Mouse (Mus musculus): ENCODE measurements around the gene Pp2d1. TPM values are rescaled to one million over a fixed set of nuclear protein-coding genes. Genes with fewer than 3 reads are reported as not detected.

Gene Pp2d1
- polyA plus RNA-seq, 1 experiment from 2014 or later: 0.25 TPM

DNA sequence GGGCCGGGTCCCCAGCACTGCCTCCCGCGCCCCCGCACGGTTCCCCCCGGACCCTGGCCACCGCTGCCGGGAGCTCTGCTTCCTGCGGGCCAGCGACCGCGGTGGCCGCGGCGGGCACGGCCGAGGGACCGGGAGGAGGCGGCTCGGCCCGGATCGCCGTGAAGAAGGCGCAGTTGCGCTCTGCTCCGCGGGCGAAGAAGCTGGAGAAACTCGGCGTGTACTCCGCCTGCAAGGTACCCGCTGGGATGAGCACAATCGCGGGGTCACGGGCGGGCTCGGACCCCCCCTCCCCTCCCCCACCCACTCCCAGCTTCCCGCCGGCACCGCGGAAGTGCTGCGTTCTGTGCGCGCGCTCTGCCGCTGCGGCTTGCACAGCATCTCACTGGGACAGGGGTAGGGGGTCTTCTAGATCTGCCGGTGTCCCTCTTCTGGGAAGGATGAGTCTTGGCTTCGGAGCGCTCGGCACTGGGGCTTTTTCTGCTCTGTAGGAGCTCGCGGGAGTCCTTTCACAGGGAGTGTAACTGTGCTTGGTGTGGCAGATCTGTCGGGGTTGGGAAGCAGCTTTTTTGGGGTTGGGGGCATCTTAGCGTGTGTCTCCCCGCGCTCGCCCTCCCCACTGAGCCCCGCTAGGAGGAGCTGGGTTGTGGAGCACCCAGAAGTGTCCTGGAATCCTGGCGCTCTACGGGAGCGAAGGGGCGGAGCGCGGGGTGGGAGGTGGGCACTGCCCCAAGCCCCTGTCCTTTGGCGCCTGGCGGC is 28.3 kb upstream of the Pp2d1 start:
- ATAC-seq: peak; percentile 77
- peak overlapping the region; percentile 94 for H3K9ac ChIP-seq (replicated peaks; ENCODE audit: low read depth, low read length)
- H3K4me2 ChIP-seq (ENCODE audit: low read length): peak overlapping the region; percentile 88
- H3K4me3 ChIP-seq (replicated peaks; ENCODE audit: low read length): peak overlapping the region; percentile 91
- H3K9me3 ChIP-seq (ENCODE audit: control insufficient read depth, low read length): no peaks in the 10 kb centered on the region
- peak overlapping the region; percentile 96 for H3K27ac ChIP-seq (ENCODE audit: low read length)
- no peaks in the 10 kb centered on the region for H3K36me3 ChIP-seq (ENCODE audit: control insufficient read depth, insufficient read depth)
- WGBS: under 1% methylated on average over 40 of the region's 67 CpGs
- H3K27me3 ChIP-seq (replicated peaks; ENCODE audit: control insufficient read depth, insufficient read depth, low read length): no peaks in the 10 kb centered on the region
- H3K4me1 ChIP-seq (replicated peaks; ENCODE audit: control insufficient read depth, insufficient read depth, low read length): peaks cover 29% of the 10 kb centered on the region

DNA sequence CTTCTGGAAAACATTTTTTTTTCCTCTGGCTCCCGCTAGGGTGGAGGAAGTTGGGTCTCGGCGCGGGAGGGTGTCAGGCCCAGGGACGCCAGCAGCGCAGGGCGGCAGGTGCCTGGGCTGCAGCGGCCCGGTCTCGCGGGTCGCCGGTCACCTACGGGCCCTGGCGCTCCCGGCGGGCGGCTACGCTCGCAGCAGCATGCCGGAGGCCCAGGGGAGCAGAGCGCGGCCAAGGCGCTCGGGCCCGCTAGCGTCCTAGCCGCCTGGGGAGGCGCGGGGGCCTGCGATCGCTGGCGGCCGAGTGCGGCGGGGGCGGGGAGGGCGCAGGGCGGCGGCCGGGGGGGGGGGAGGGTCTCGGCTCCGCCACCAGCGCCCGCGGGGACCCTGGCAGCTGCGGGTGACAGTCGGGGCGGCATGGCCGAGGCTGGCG is 27.7 kb upstream of the Pp2d1 start:
- H3K4me2 ChIP-seq (ENCODE audit: low read length): peak overlapping the region; percentile 88
- 0% methylated on average over 30 of the region's 51 CpGs for WGBS

DNA sequence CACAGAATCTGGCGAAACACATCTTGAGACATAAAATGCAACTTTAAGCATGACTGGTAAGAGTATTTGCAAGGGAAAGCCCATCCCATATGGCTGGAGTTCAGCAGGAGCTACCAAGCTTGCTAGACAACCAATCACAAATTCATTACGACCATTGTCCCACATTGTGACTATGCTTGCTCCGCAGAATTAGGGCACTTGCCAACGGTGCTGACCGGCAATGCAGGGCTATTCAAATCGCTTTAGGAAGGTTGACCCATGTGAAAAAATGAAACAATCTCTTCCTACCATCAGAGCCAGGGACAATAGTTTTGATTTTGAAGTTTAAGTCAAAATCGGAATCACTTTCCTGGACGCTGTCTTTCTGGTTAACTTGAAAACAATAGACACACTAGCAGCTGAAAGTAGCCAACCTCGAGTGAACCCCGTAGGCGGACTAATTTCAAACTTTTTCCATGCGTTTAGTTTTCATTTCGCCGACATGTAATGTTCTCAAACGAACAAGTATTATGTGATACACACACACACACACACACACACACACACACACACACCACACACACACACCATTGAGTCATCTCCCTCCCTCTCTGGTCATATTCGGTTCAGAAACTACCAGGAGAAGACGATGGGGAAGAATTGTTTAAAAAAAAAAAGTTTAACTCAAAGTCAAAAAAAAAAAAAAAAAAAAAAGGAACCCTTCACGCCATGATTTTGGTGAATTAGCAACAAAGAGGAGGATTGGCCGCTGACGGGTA is 27.1 kb upstream of the Pp2d1 start, which contains the start of gene Kat2b:
TSS of gene Kat2b (plus strand) at position 701 of the 758 bp plus-strand sequence.
- Histone ChIP-seq H3K4me1 (replicated peaks; ENCODE audit: control insufficient read depth, insufficient read depth, low read length) (peaks cover 29% of the 10 kb centered on the region), H3K9me3 (ENCODE audit: control insufficient read depth, low read length) (no peaks in the 10 kb centered on the region), H3K4me2 (ENCODE audit: low read length) (peak within 1 kb of the TSS; percentile 88), H3K4me3 (replicated peaks; ENCODE audit: low read length) (peak within 1 kb of the TSS; percentile 91), H3K9ac (replicated peaks; ENCODE audit: low read depth, low read length) (peak within 1 kb of the TSS; percentile 94), H3K36me3 (ENCODE audit: control insufficient read depth, insufficient read depth) (no peaks in the 10 kb centered on the region), H3K27ac (ENCODE audit: low read length) (peak within 1 kb of the TSS; percentile 96), H3K27me3 (replicated peaks; ENCODE audit: control insufficient read depth, insufficient read depth, low read length) (no peaks in the 10 kb centered on the region)
- WGBS: under 1% methylated on average over 20 of the region's 20 CpGs
- no peak for ATAC-seq

More for the DNA sequence above, 27.7 kb upstream of the Pp2d1 start:
- ATAC-seq: peak; percentile 56
- peaks cover 29% of the 10 kb centered on the region for H3K4me1 ChIP-seq (replicated peaks; ENCODE audit: control insufficient read depth, insufficient read depth, low read length)
- H3K4me3 ChIP-seq (replicated peaks; ENCODE audit: low read length): peak overlapping the region; percentile 91
- H3K36me3 ChIP-seq (ENCODE audit: control insufficient read depth, insufficient read depth): no peaks in the 10 kb centered on the region
- no peaks in the 10 kb centered on the region for H3K9me3 ChIP-seq (ENCODE audit: control insufficient read depth, low read length)
- H3K9ac ChIP-seq (replicated peaks; ENCODE audit: low read depth, low read length): peak overlapping the region; percentile 94
- no peaks in the 10 kb centered on the region for H3K27me3 ChIP-seq (replicated peaks; ENCODE audit: control insufficient read depth, insufficient read depth, low read length)
- peak overlapping the region; percentile 96 for H3K27ac ChIP-seq (ENCODE audit: low read length)

DNA sequence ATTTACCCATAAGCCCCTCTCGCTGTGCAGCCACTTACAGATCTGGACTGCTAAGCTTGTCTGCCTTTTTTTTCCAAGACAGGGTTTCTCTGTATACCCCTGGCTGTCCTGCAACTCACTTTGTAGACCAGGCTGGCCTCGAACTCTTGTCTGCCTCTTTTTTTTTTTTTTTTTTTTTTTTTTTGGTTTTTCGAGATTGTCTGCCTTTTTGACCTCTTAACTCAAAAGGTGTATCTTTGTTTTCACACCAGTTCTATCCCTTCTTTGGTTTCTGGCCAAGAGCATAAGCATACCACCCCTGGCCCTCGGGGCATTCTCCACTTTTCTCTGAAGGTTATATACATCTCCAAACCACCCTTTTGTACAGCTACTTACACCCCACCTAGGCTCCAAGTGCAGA is 25.6 kb upstream of the Pp2d1 start:
- H3K4me3 ChIP-seq (replicated peaks; ENCODE audit: low read length): no peak overlapping the region
- no peak for ATAC-seq
- H3K27ac ChIP-seq (ENCODE audit: low read length): no peak overlapping the region
- no peaks in the 10 kb centered on the region for H3K27me3 ChIP-seq (replicated peaks; ENCODE audit: control insufficient read depth, insufficient read depth, low read length)
- 86% methylated on average over 4 of the region's 4 CpGs for WGBS
- H3K36me3 ChIP-seq (ENCODE audit: control insufficient read depth, insufficient read depth): no peaks in the 10 kb centered on the region
- no peaks in the 10 kb centered on the region for H3K9me3 ChIP-seq (ENCODE audit: control insufficient read depth, low read length)
- H3K4me2 ChIP-seq (ENCODE audit: low read length): no peak overlapping the region
- H3K4me1 ChIP-seq (replicated peaks; ENCODE audit: control insufficient read depth, insufficient read depth, low read length): peaks cover 22% of the 10 kb centered on the region
- no peak overlapping the region for H3K9ac ChIP-seq (replicated peaks; ENCODE audit: low read depth, low read length)

DNA sequence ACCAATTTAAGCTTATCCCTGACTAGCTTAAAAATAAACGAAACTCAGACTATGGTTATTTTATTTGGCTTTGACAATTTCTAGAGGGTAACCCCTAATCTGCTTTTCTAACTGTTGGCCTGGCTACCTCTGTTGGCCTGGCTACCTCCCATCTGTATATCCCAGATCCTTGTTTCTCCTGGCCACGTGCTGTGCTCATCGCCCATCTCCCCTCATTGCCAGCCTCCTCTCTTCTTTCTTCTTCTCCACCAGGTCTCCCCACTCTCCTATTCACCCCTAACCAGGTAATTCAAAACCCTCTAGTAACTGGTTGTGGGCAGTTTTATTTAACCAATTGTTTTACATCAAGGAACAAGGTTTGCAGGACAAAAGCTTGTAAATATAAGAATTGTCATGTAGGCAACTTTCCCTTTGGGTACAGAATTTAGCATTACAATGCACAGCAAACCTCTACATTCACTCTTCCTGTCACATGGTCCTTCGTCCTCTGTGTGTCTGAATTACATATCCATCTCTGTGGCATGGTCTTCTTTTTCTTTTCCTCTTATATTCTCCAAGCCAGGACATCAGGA is 22.3 kb upstream of the Pp2d1 start:
- H3K9me3 ChIP-seq (ENCODE audit: control insufficient read depth, low read length): no peaks in the 10 kb centered on the region
- no peak overlapping the region for H3K9ac ChIP-seq (replicated peaks; ENCODE audit: low read depth, low read length)
- peaks cover 7% of the 10 kb centered on the region for H3K4me1 ChIP-seq (replicated peaks; ENCODE audit: control insufficient read depth, insufficient read depth, low read length)
- H3K4me3 ChIP-seq (replicated peaks; ENCODE audit: low read length): no peak overlapping the region
- H3K36me3 ChIP-seq (ENCODE audit: control insufficient read depth, insufficient read depth): no peaks in the 10 kb centered on the region
- H3K27me3 ChIP-seq (replicated peaks; ENCODE audit: control insufficient read depth, insufficient read depth, low read length): no peaks in the 10 kb centered on the region
- 80% methylated on average over 4 of the region's 4 CpGs for WGBS
- ATAC-seq: no peak
- no peak overlapping the region for H3K4me2 ChIP-seq (ENCODE audit: low read length)
- no peak overlapping the region for H3K27ac ChIP-seq (ENCODE audit: low read length)

DNA sequence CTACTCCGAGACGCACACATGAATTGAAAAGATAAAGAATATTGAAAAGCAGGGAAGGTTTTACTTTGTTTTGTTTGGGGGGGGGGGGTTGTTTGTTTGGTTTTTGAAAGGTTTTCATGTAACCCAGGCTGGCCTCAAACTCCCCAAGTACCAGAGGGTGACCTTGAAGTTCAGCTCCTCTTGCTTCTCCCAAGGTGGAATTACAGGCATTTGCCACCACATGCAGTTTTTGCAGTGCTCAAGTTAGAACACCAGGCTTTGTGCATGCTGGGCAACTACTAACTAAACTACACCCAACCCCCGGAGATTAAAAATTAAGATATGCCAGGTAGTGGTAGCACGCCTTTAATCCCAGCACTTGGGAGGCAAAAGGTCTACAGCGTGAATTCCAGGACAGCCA is 20.4 kb upstream of the Pp2d1 start:
- Histone ChIP-seq H3K27ac (ENCODE audit: low read length) (no peak overlapping the region), H3K9me3 (ENCODE audit: control insufficient read depth, low read length) (no peaks in the 10 kb centered on the region), H3K27me3 (replicated peaks; ENCODE audit: control insufficient read depth, insufficient read depth, low read length) (no peaks in the 10 kb centered on the region), H3K9ac (replicated peaks; ENCODE audit: low read depth, low read length) (no peak overlapping the region), H3K36me3 (ENCODE audit: control insufficient read depth, insufficient read depth) (no peaks in the 10 kb centered on the region), H3K4me1 (replicated peaks; ENCODE audit: control insufficient read depth, insufficient read depth, low read length) (no peaks in the 10 kb centered on the region), H3K4me3 (replicated peaks; ENCODE audit: low read length) (no peak overlapping the region), H3K4me2 (ENCODE audit: low read length) (no peak overlapping the region)
- WGBS: 94% methylated on average over 5 of the region's 5 CpGs
- ATAC-seq: no peak

DNA sequence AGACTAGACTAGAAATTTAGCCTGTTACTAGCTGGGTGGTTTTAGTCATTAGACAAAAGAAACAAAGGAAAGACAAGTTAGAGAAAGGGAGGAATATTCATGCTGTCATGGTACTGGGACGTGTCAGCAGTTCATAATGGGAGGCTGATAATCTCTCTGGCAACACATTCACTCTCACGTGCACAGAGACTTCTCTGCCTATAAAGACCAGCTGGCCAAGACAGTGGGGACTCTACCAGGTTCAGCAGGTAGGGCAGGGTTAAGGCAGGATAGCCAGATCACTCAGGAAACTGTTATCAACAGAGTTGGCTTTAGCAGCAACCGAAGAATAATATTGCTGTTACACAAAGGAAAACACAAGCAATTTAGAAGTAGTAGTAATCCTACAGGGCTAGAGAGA is 18.2 kb upstream of the Pp2d1 start:
- ATAC-seq: no peak
- 41% methylated on average over 3 of the region's 3 CpGs for WGBS
- no peaks in the 10 kb centered on the region for H3K4me1 ChIP-seq (replicated peaks; ENCODE audit: control insufficient read depth, insufficient read depth, low read length)

DNA sequence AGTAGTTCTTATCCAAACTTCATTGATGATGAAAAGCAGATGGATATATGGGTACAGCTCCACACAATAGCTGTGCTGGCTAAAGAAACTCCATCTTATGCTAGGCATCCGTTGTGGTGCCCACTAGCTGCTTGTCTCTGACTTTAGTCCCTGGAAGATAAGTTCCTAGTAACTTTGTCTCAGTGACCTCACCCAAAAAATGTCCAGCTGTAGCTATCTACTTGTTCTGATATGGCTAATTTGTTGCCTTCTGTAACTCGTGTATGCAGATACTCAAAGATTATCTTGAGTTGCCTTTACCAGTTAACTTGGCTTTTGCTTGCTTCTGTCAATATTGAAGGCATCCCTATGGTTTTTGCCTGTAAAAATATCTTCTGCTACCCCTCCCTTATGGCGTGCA is 15.6 kb upstream of the Pp2d1 start:
- no peak overlapping the region for H3K4me3 ChIP-seq (replicated peaks; ENCODE audit: low read length)
- 87% methylated on average over 3 of the region's 3 CpGs for WGBS
- H3K9me3 ChIP-seq (ENCODE audit: control insufficient read depth, low read length): no peaks in the 10 kb centered on the region
- no peak overlapping the region for H3K9ac ChIP-seq (replicated peaks; ENCODE audit: low read depth, low read length)
- no peaks in the 10 kb centered on the region for H3K27me3 ChIP-seq (replicated peaks; ENCODE audit: control insufficient read depth, insufficient read depth, low read length)
- H3K4me1 ChIP-seq (replicated peaks; ENCODE audit: control insufficient read depth, insufficient read depth, low read length): peaks cover 7% of the 10 kb centered on the region; the same call in 1 of the 2 replicates
- no peak overlapping the region for H3K4me2 ChIP-seq (ENCODE audit: low read length)
- no peak overlapping the region for H3K27ac ChIP-seq (ENCODE audit: low read length)
- no peaks in the 10 kb centered on the region for H3K36me3 ChIP-seq (ENCODE audit: control insufficient read depth, insufficient read depth)
- no peak for ATAC-seq

More for the DNA sequence above, 18.2 kb upstream of the Pp2d1 start:
- H3K36me3 ChIP-seq (ENCODE audit: control insufficient read depth, insufficient read depth): no peaks in the 10 kb centered on the region
- no peak overlapping the region for H3K4me2 ChIP-seq (ENCODE audit: low read length)
- no peaks in the 10 kb centered on the region for H3K9me3 ChIP-seq (ENCODE audit: control insufficient read depth, low read length)
- H3K9ac ChIP-seq (replicated peaks; ENCODE audit: low read depth, low read length): no peak overlapping the region
- H3K27me3 ChIP-seq (replicated peaks; ENCODE audit: control insufficient read depth, insufficient read depth, low read length): no peaks in the 10 kb centered on the region
- no peak overlapping the region for H3K4me3 ChIP-seq (replicated peaks; ENCODE audit: low read length)
- H3K27ac ChIP-seq (ENCODE audit: low read length): no peak overlapping the region

DNA sequence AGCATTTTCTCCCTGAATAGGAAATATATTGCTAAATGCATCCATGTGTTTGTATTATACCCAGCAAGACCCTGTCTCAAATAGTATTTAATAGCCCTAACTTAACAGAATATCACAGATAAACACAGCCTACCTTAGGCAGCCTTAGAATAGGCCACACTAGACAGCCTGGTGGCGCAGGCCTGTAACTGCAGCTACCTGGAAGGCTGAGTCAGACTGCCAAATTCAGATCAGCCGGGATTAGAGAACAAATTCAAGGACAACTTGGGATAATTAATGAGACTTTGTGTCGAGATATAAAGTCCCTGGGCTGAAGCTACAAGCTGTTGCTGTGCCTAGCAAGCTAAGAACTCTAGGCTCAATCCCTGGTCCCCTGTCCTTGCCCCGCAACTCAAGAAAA is 14.8 kb upstream of the Pp2d1 start:
- no peak overlapping the region for H3K4me3 ChIP-seq (replicated peaks; ENCODE audit: low read length)
- no peak overlapping the region for H3K27ac ChIP-seq (ENCODE audit: low read length)
- H3K9ac ChIP-seq (replicated peaks; ENCODE audit: low read depth, low read length): no peak overlapping the region
- no peaks in the 10 kb centered on the region for H3K9me3 ChIP-seq (ENCODE audit: control insufficient read depth, low read length)
- ATAC-seq: no peak
- 51% methylated on average over 4 of the region's 4 CpGs for WGBS
- no peaks in the 10 kb centered on the region for H3K27me3 ChIP-seq (replicated peaks; ENCODE audit: control insufficient read depth, insufficient read depth, low read length)
- no peaks in the 10 kb centered on the region for H3K36me3 ChIP-seq (ENCODE audit: control insufficient read depth, insufficient read depth)
- H3K4me1 ChIP-seq (replicated peaks; ENCODE audit: control insufficient read depth, insufficient read depth, low read length): peaks cover 7% of the 10 kb centered on the region; the same call in 1 of the 2 replicates
- no peak overlapping the region for H3K4me2 ChIP-seq (ENCODE audit: low read length)
